Mouse (Mus musculus): ENCODE data around the gene Il27ra.

Il27ra gene

GRCm38 (mm10) chr8:84042066-84042947 lies at the start of gene Il27ra:
TSS of gene Il27ra (minus strand) at chr8:84042589.
- peak; percentile 77 for DNase-seq (ENCODE audit: low read depth, low spot score)

- no peak for DNase-seq (ENCODE audit: low read depth, low spot score)
Observed at GRCm38 (mm10) chr8:84090585-84090984, 48.2 kb upstream of the Il27ra start.

GRCm38 (mm10) chr8:84089277-84089676 lies 46.9 kb upstream of the Il27ra start:
- no peak for DNase-seq (ENCODE audit: low read depth, low spot score)

- DNase-seq (ENCODE audit: low read depth, low spot score) = no peak
Observed at GRCm38 (mm10) chr8:84087821-84088220, 45.4 kb upstream of the Il27ra start.

GRCm38 (mm10) chr8:84087156-84087555 lies 44.8 kb upstream of the Il27ra start:
- DNase-seq (ENCODE audit: low read depth, low spot score) = no peak

- no peak for DNase-seq (ENCODE audit: low read depth, low spot score)
Observed at GRCm38 (mm10) chr8:84084341-84085115, 42.1 kb upstream of the Il27ra start.

- peak; percentile 49 for DNase-seq (ENCODE audit: low read depth, low spot score)
Observed at GRCm38 (mm10) chr8:84083829-84084241, 41.4 kb upstream of the Il27ra start.

- DNase-seq (ENCODE audit: low read depth, low spot score) = no peak
Observed at GRCm38 (mm10) chr8:84079206-84079605, 36.8 kb upstream of the Il27ra start.

GRCm38 (mm10) chr8:84076849-84077248 lies 34.5 kb upstream of the Il27ra start:
- DNase-seq (ENCODE audit: low read depth, low spot score) = no peak

- DNase-seq (ENCODE audit: low read depth, low spot score) = no peak
Observed at GRCm38 (mm10) chr8:84076412-84076811, 34.0 kb upstream of the Il27ra start.

GRCm38 (mm10) chr8:84073230-84073976 lies 31.0 kb upstream of the Il27ra start:
- no peak for DNase-seq (ENCODE audit: low read depth, low spot score)

- DNase-seq (ENCODE audit: low read depth, low spot score) = no peak
Observed at GRCm38 (mm10) chr8:84072321-84072720, 29.9 kb upstream of the Il27ra start.

- DNase-seq (ENCODE audit: low read depth, low spot score) = no peak
Observed at GRCm38 (mm10) chr8:84071921-84072320, 29.5 kb upstream of the Il27ra start.

- no peak for DNase-seq (ENCODE audit: low read depth, low spot score)
Observed at GRCm38 (mm10) chr8:84070667-84071066, 28.3 kb upstream of the Il27ra start.

GRCm38 (mm10) chr8:84070241-84070640 lies 27.9 kb upstream of the Il27ra start:
- DNase-seq (ENCODE audit: low read depth, low spot score) = no peak

GRCm38 (mm10) chr8:84069750-84070149 lies 27.4 kb upstream of the Il27ra start:
- no peak for DNase-seq (ENCODE audit: low read depth, low spot score)

- DNase-seq (ENCODE audit: low read depth, low spot score) = no peak
Observed at GRCm38 (mm10) chr8:84069169-84069568, 26.8 kb upstream of the Il27ra start.

- no peak for DNase-seq (ENCODE audit: low read depth, low spot score)
Observed at GRCm38 (mm10) chr8:84068316-84069035, 26.1 kb upstream of the Il27ra start.

GRCm38 (mm10) chr8:84067911-84068310 lies 25.5 kb upstream of the Il27ra start:
- DNase-seq (ENCODE audit: low read depth, low spot score) = no peak

GRCm38 (mm10) chr8:84067047-84067573 lies 24.7 kb upstream of the Il27ra start:
- peak; percentile 92 for DNase-seq (ENCODE audit: low read depth, low spot score)
